Mouse (Mus musculus) adrenal gland, postnatal 25 days (tissue): ENCODE data around the gene Fbxo5. TPM values are rescaled to one million over a fixed set of nuclear protein-coding genes. Genes with fewer than 3 reads are reported as not detected.

Experiments
- DNase-seq: peaks from one replicate; pipeline ENCODE4 v3.0.0; 2021; ENCODE audit warnings: mixed read lengths
- long read RNA-seq: library from polyadenylated mRNA; stranded (forward); transcript quantifications from one replicate; pipeline ENCODE4 v2.0.0, GENCODE M21; 2021
- total RNA-seq: library from RNA; stranded (reverse); gene quantifications from 2 replicates; pipeline ENCODE4 v1.2.3, GENCODE M21; 2021

The Fbxo5 gene
- 5.4 and 5.7 TPM in 2 replicates for total RNA-seq
- long read RNA-seq, partial matches to known transcripts: 0 of 3 reads
- long read RNA-seq, other reads (novel, unspliced or antisense): 0 of 3 reads

DNA sequence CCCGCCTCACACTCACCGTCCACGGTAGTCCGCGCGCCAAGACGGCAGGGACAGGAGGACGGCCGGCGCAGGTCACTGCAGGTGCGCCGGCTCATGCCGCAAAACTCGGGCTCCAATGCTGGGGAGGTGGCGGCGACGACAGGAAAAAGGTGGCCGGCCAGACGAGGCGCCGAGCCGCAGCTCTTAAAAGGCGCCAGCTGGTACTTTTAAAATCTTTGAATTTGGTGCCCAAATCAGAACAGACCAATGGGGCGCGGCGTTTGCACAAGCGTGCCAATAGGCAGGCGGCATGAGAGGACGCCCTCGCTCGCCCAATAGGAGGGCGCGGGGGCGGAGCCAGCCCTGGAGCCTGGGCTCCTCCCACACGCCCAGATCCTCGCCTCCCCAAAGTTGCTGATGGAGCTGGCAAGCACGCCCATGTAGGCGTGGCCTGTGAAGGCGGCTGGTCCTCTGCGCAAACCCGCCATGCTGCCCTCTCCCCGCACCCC lies at the start of gene Fbxo5:
Gene Fbxo5 (minus strand): TSS at position 358 of the 488 bp plus-strand sequence.
- peak; percentile 97 for DNase-seq

DNA sequence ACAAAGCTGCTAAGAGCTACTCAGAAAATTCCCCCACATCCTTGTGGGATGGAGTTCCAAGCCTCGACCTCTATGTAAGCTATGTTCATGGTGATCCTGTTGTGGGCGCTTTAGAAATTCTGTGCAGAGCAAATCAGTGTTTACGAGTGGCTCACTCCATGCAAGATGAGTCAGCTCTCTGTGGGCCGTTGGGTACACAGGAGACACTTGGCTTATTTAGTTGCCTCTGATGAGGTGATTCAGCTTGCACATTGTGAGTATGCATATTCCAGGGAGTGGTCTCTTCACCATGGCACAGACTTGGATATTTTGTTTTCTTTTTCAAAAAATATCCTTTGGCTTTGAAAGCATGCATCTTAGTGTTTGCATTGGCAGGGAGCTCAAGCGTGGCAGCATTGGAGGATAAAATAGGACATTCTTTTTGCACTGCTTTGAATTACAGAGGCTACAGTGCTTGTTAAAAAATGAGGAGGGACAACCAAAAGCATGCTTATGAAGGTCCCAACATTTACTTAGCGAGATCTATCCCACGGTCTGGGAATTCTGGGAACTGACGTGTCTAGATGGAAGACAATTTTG lies 48.0 kb upstream of the Fbxo5 start:
- no peak for DNase-seq

DNA sequence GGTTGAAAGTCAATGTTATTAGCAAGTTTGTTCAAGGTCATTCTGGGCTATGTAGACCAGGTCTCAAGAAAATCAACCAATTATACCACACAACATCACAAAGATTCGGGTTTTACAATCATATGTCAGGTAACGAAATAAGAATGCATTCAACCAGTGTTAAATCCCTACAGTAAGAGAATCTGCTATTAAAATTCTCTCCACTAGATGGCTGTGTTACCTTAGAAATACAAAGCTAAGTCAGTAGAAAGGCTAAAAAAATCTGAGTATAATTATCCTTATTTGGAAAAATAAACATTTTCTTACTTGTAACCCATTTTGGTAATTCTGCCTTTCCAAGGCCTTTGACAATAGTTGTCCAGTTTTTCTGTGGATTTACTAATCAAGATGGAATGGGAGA lies 41.5 kb upstream of the Fbxo5 start:
- DNase-seq: no peak

DNA sequence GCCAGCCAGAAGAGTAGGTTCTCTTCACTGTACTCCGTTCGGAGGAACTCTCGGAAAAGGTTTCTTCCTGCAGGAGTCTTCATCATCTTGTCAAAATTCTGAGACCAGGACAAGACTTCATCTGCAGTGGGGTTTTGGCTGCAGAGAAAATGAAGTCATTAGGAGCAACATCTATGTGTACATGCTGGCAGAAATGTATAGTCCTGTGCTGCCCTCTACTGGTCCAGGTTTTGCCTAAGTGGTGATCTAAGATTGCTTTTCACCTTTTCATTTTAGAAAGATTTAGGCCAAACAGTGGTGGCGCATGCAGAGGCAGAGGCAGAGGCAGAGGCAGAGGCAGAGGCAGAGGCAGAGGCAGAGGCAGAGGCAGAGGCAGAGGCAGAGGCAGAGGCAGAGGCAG lies 36.0 kb upstream of the Fbxo5 start:
- DNase-seq: peak; percentile 30

DNA sequence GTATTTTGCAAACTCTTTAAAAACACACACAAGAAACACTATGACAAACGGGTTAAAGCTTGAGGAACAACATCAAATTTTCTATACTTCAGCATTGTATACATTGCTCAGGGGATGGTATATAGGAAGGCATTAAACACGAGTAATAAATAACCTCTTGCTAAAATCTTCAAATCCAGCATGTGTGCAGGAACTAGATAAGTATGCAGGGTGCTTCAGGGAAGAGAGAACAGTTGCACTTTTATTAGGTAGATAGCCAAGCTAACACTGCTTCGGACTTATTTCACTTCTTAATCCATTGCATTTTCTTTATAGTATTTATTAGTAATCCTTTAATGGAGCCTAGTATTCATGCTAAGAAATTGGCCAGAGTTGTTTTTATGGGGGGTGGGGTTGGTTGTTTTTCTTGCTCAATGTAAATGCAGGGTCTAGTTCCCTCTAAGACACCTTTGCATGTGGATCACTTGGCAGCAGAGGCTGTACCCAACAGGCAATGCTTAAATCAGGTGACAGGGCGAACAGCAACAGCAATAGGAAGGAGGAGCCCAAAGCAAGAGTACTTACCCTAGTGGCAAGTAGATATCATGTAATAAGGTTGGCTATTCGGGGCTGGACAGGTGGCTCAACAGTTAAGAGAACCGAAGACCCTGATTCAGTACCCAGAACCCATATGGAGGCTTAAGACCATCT lies 21.1 kb upstream of the Fbxo5 start:
- no peak for DNase-seq

DNA sequence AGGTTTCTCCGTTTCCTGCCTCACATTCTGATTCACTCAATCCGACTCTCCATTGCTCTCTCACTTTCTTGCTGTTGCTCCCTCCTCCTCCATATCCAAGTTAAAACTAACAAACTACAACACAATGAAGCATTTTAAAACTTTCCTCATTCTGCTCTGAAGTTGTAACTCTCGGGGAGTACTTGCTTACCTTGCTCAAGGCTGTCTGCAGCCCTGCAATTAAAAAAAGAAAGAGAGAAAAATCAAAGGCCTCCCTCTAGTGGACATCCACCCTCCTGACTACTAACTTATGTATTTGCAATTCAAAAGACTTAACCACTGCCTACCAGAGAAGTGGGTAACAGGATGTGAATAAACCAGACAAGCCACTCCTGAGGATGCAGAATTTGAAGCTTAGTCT lies 19.4 kb upstream of the Fbxo5 start:
- no peak for DNase-seq

DNA sequence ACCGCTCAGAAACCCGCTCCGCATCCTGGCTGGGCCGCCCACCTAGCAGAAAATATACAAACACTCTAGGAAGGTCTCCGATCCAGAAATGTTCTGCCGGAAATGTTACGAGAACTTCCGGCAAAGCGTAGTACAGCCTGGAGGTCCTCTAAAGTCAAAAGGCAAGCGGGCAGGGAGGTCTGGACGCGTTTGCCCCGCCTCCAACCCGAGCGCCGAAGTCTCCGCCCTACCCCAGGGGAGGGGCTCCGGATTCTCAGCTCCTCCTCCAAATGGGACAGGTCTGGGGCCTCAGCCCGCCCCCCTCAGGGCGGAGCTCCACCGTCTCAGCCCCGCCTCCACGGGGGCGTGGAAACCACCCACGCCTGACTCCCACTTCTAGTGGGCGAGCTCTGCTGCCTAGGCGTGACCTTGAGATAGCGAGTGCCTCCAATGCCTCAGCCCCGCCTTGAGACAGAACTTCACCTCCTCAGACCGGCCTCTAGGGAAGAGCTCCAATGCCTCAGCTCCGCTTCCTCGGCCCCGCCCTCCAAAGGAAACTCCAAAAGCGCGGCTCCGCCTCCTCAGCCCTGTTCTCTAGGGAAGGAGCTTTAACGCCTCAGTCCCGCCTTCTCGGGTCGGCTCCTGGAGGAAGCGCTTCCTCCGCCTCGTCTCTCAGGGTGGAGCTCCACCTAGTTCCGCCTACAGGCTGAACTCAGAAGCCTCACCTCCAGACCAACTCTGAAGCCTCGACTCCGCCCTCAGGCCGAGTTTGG lies 18.5 kb upstream of the Fbxo5 start, which contains the start of gene Mtrf1l:
Gene Mtrf1l (minus strand): TSS at position 171 of the 752 bp plus-strand sequence.
- DNase-seq: peak; percentile 96

DNA sequence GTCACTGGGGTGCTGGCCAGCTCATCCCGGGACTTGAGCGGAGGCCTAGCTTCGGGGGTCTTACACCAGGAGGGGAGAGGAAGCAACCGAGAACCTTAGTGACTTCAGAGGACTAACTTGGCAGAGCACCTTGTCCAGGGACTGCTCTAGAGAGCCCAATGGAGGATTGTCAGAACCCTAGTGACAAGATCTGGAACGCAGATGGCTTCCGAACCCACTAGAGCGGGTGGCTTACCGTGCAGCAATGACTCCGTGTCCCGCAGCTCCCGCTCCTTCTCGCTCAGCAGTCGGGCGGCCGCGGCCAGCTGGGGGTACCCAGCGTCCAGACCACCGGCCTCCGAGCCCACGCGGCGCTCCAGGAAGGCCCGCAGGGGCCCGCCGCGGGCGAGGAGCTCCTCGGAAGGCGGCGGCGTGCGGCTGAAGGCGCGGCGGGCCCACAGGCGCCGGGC lies 17.9 kb upstream of the Fbxo5 start:
- DNase-seq: no peak

DNA sequence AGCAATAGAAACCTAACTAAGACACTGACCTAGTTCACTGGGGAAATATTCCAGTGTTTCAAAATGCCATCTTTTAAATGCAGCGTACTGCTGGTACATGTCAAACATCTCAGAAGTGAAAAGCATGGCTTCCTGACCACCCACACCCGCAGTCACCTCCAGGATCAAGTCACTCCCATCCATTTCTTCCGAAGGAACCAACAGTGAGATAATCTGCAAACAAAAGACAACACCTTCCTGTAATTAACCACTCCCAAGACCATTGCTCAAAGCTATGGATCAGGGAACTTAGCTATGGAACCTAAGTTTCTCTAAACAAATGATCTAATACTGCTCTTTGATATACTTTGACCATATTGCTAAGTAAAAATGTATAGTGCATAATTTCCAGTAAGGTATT lies 13.4 kb upstream of the Fbxo5 start:
- no peak for DNase-seq

DNA sequence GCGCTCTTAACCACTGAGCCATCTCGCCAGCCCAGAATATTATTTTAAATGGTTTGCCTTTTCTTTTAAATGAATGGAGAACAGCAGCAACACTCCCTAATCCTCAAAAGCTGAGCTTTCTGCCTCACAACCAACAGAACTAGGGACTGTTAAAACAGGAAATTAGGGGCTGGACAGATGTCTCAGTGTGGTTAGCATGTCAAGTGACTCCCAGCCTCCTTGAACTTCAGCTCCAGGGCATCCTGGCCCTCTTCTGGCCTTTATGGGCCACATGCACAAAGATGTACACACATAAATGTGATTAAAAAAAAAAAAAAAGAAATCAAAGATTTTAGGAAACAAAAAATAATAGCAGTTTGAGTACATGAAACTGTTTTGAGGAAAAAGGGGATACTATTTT lies 10.6 kb upstream of the Fbxo5 start:
- no peak for DNase-seq

DNA sequence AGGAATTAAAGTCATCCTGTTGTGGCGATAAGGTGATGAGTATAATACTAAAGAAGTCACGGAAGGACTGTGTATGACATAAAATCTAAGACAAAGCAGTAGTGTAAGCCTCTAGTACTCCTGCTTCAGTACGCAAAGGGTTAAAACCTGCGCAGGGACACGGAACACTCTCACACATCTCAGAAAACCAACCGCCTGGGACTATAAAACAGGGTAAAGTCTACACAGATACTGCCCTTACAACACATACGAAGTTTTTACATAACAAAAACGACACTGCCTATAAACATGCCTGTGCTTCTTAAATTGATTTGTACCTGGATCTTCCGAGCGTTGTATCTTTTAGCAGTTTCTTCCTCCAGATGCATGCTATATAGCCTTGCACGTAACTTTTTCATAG lies 8.3 kb upstream of the Fbxo5 start:
- no peak for DNase-seq

DNA sequence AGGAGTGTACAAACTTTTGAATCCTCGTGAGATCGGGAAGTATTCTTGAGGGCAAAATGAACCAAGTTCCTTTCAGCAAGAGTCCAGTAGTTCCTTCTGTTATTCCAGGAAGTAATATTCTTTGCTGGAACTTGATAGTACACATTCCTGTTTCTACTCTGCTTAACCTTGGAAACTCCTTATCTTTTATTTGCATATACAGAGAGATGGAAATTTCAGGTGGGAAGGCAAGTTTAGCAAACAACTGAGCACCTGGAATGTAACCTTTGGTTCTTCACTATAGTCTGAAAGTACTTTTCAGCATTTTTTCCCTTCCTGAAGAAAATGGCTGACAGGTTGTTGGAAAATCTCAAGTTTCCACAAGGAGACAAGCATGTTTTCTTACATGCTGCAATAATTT lies 2.3 kb upstream of the Fbxo5 start:
- no peak for DNase-seq

DNA sequence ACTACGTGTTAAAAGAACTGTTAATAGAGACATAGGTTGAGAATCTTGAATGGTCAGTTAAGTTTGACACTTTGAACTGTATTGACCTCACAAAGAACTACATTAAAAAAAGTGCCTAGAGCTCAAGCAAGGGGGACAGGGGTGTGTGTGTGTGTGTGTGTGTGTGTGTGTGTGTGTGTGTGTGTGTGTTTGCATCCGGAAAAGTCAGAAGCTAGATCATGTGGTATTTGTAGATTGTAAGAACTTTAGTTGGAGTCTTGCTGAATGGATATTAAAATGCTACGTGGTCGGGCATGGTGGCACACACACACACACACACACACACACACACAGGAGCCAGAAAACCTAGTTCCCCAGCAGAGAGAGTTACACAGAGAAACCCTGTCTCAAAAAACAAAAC lies 1.6 kb upstream of the Fbxo5 start:
- DNase-seq: no peak

DNA sequence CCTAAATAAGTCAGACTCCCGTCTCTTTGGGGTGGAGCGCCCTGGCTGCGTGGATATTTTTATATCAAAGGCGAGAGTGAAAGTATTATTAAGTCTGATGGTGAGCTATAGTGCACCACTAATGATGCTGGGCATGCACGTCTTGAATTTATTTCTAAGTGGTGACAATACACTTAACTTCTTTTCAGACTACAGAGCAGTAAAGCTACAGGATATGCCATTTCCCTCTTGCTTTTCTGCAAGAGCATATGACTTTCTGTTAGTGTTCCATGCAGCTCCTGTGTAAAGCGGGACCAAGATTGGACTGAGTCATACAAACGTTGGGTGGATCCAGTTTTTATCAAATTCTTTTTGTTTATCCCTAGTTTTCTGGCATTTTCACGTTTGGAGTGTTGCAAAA lies 1.0 kb upstream of the Fbxo5 start:
- DNase-seq: no peak

DNA sequence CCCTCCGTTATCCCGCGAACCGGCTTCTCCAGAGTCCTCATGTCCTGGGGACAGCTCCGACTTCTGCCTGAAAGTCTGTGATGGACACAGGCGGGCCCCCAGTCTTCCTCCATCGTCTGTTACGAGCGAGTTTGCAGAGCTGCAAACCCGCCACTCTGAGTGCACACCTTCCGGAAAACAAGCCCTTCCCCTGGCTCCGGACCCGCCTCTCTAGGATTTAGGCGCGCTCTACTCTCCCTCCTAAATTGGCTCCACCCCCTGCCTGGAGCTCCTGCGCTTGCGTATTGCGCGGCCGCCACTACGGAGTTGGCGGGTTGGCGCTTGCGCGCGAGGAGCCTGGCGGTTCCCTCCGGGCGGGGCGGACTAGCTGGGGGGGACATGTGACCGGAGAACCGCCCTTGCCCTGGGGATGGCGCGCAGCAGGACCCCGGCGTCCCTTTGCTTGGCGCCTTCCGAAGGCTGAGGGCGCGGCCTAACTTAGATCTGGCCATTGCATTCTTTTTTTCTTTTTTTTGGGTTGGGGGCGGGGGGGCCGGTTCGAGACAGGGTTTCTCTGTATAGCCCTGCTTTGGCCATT lies 419 bp upstream of the Fbxo5 start:
- peak; percentile 97 for DNase-seq

DNA sequence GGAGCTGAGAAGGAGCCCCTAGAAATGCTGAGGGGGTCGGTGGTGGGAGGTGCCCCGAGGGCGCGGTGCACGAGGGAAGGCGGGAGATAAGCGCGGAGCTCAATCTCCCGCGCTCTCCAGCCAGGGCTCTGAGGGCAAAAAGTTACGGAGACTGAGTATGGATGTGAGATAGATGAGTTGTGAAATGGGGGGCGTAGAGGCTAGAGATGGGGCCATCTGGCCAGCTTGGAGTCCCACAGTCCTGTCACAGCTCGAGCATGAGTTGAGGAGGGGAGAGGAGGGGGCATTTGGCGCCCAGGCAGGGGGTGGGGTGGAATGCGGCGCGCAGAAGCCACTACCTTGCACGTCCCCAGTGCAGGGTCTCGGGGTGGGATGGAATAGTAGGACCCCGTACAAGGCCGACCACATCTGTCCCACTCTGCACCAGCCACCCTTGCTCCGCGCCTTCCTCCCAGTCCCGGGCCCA lies 676 bp downstream of the Fbxo5 start:
- no peak for DNase-seq

DNA sequence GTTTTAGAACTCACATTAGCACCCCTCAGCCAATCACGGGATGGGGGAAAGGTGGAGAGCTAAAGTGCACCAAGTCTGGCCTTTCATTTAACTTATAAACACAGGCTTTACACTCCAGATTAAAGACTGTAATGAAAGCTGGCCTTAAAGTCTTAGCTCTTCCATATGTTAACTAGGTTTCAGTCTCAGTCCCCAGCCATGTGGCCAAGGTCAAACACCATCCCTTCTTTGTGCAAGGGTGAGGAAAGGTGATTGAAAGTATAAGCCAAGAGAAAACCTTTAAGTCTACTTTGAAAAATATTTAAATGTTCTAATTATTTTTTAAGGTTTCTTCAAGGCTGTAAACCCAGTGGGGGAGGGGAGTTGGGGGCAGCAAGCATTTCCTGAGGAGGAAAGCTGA lies 1.7 kb downstream of the Fbxo5 start:
- DNase-seq: no peak

DNA sequence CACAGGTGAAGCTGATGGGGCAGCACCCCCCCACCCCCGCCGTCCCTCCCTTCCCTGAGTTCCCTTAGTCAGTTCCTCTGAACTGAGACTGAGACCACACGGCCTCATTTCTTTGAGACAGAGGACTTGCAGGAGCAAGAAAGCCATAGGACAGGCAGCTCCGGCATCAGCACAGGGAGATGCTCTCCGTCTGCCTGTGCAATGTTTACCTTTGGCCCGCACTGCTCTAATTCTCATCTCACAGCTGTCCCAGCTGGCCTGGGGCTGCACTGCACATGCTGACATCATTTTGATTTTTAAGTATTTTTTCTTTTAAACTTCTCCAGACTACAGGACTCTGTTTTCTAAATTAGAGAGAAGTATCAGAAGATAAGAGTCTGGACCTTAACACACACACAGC lies 2.5 kb downstream of the Fbxo5 start:
- no peak for DNase-seq

DNA sequence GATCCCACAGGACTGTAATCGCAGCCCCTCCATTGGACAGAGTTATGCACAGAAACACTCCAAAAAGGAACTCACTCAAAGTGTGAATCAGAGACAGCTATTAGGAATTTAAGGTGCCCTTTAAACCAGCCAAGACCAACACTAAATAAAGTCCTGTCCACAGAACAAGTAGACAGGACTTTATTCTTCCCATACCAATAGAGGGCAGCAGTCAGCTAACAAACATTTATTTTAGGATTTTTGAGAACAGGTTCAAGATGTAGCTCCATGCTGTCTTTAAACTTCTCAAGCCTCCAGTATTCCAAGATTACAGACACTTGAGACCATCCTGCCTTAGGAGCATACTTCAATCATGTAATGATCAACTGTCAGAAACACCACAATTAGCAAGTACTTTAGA lies 4.9 kb downstream of the Fbxo5 start:
- DNase-seq: no peak

DNA sequence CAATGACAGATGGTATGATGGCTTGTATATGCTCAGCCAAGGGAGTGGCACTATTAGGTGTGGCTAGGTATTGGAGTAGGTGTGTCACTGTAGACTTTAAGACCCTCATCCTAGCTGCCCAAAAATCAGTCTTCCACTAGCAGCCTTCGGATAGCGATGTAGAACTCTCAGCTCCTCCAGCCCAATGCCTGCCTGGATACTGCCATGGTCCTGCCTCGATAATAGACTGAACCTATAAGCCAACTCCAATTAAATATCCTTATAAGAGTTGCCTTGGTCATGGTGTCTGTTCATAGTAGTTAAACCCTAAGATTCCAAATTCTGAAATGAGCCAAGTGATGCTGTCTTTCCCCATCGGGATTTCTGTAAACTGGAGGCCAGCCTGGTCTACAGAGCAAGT lies 7.3 kb downstream of the Fbxo5 start:
- no peak for DNase-seq

DNA sequence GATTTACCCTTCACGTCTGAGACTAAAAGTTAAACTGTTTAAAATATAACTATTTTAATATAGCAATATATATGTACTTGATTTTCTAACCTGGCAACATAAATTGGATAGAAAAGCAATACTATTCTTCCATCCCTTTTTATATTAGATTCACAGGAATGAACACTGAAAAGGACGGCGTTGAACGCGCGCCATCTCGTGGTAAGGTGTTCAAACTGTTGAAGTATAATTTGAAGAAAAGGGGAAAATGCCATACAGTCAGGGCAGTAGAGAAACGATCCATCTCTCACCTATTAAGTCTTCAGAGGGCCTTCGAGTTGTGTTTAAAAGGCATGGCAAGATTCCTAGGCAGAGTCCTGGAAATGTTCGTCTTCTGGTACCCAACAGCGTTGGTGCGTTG lies 14.7 kb downstream of the Fbxo5 start:
- peak; percentile 61 for DNase-seq

DNA sequence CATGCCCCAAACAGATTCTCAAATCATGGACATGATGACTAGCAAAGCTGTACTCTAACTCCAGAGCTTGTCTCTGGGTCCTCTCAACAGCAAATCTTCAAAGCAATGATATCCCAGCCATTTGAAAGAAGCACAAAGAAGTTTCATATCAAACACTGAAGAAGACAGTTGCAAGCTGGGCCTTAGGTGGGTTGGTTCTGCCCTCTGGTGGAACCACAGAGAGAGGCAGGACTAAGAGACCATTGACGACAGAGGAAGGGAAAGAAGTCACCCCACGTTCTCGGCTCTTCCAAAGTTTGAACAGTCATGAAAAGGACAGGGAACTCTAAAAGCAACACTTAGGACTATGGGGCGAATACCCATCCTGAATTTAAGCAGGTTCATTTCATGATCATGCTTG lies 18.5 kb downstream of the Fbxo5 start:
- DNase-seq: peak; percentile 11
